Mouse (Mus musculus) stomach, embryonic 14.5 days (tissue): Measurements from ENCODE around the gene Tapt1. TPM values are rescaled to one million over a fixed set of nuclear protein-coding genes. Genes with fewer than 3 reads are reported as not detected.
"Not testable (repeated sequence)": the region's sequence is repeated elsewhere in the genome, so short reads cannot be mapped to it uniquely, and the experiment has no call there.

ENCODE experiments used
- ATAC-seq: fragments of 200-750 bp; cut with Nextera tagmentation; 2 replicates; pipeline ENCODE4 v1.8.0; 2017; ENCODE audit warnings: low read depth, moderate TSS enrichment; ENCODE audit not compliant: insufficient number of reproducible peaks, insufficient read depth, low FRiP score
- H3K27ac ChIP-seq: fragments of 300-500 bp; sonication (generic); 2 replicates; pipeline ENCODE4 v1.5.1; 2014; ENCODE audit warnings: mild to moderate bottlenecking, low read length, moderate library complexity, mixed read lengths
- H3K27me3 ChIP-seq: fragments of 300-500 bp; sonication (generic); 2 replicates; pipeline ENCODE4 v1.6.1; 2014; ENCODE audit warnings: low read length, control low read depth, mixed read lengths; ENCODE audit not compliant: control insufficient read depth, insufficient read depth
- H3K36me3 ChIP-seq: fragments of 300-500 bp; sonication (generic); 2 replicates; pipeline ENCODE4 v1.6.1; 2014; ENCODE audit warnings: mild to moderate bottlenecking, control low read depth, low read length, moderate library complexity, mixed read lengths; ENCODE audit not compliant: control insufficient read depth, insufficient read depth
- H3K4me1 ChIP-seq: fragments of 300-500 bp; sonication (generic); 2 replicates; pipeline ENCODE4 v1.6.1; 2014; ENCODE audit warnings: low read length, control low read depth, mixed read lengths; ENCODE audit not compliant: control insufficient read depth, insufficient read depth
- H3K4me2 ChIP-seq: fragments of 300-500 bp; sonication (generic); replicated peaks from 2 replicates; pipeline ENCODE4 v1.6.1; 2014; ENCODE audit warnings: low read depth, low read length, control low read depth
- H3K4me3 ChIP-seq: fragments of 300-500 bp; sonication (generic); 2 replicates; pipeline ENCODE4 v1.5.1; 2014; ENCODE audit warnings: low read depth, low read length, control low read depth
- H3K9ac ChIP-seq: fragments of 300-500 bp; sonication (generic); replicated peaks from 2 replicates; pipeline ENCODE4 v1.6.1; 2014; ENCODE audit warnings: low read depth, mild to moderate bottlenecking, control low read depth, low read length, moderate library complexity, mixed read lengths
- H3K9me3 ChIP-seq: fragments of 300-500 bp; sonication (generic); 2 replicates; pipeline ENCODE4 v1.6.1; 2016; ENCODE audit warnings: low read depth, low read length, control low read depth; ENCODE audit not compliant: control insufficient read depth
- WGBS: fragments of 180-500 bp; shearing (Covaris S2); extraction: QIAGEN DNeasy Blood & Tissue Kit; methylation state at CpG from one replicate; pipeline ENCODE4 v1.1.7; 2014; 5-methylcytosine and 5-hydroxymethylcytosine counted together
- polyA plus RNA-seq: library from polyadenylated mRNA; unstranded; fragments of >200 nt; fragmentation: Nextera tagmentation; extraction: Ambion mirVana; gene quantifications from 2 replicates; pipeline ENCODE4 v1.2.1, GENCODE M21; 2014

The Tapt1 gene
- polyA plus RNA-seq, 1 experiment from 2014 or later, result 34.0 TPM

DNA sequence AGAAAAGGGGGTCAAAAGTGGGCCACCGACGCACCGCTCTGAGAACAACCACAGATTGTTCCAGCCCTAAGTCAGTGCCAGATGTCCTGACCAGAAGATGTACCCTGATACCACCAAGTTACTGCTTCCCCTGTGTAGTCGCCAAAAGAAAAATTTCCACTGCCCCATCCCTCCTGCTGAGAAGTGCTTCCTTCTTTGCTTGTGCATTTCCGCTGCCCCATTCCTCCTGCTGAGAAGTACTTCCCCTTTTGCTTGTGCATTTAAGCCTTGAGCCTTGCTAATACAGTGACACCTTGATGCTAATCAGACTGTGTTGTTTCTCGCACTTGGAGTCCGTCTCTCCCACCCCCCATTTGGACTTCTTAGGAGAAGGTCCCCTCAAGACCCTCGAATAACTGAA, 99.9 kb downstream of the Tapt1 start:
- 92% methylated on average over 8 of the region's 8 CpGs for WGBS

More for the DNA sequence above, 99.9 kb downstream of the Tapt1 start:
- not testable (repeated sequence) for H3K9me3 ChIP-seq, H3K27ac ChIP-seq, H3K4me2 ChIP-seq, H3K4me3 ChIP-seq, H3K27me3 ChIP-seq, H3K4me1 ChIP-seq, ATAC-seq, H3K36me3 ChIP-seq, H3K9ac ChIP-seq

Other genes with a start within 250 kb of the Tapt1 start
- gene Fgfbp1, start 244.8 kb downstream of the Tapt1 start, polyA plus RNA-seq, result 22.4 and 22.9 TPM in 2 replicates
- 64.5 and 66.2 TPM in 2 replicates for gene Prom1, start 124.6 kb downstream of the Tapt1 start, polyA plus RNA-seq